ENCODE assay signal across 8 mouse cellular contexts in genomic region chr2:180709923-180710272, GRCm38 (mm10). TPM values are rescaled to one million over a fixed set of nuclear protein-coding genes. Genes with fewer than 3 reads are reported as not detected.
DNase-seq lines count a peak whose midpoint lies in the region; ATAC-seq lines count a peak whose summit lies in the region.

Gene Dido1 (minus strand): TSS chr2:180709999.
Gene Gid8 (plus strand): TSS chr2:180710117.

- H3K27me3 ChIP-seq in heart, embryonic 10.5 days (ENCODE audit: insufficient read depth, poor library complexity, severe bottlenecking) = no peaks in the 10 kb centered on the region
- no peaks in the 10 kb centered on the region for H3K27me3 ChIP-seq in kidney, embryonic 15.5 days

- peaks cover 18% of the 10 kb centered on the region for H3K4me1 ChIP-seq in heart, embryonic 10.5 days
- H3K4me1 ChIP-seq in kidney, embryonic 15.5 days = peaks cover 29% of the 10 kb centered on the region

- under 1% methylated on average over 40 of the region's 43 CpGs for whole genome bisulfite sequencing in heart, embryonic 10.5 days
- under 1% methylated on average over 42 of the region's 43 CpGs for WGBS in kidney, embryonic 15.5 days

- ATAC-seq in erythroblast, adult 5-6 weeks (replicated peaks; ENCODE audit: low FRiP score, poor library complexity, severe bottlenecking) = peak; percentile 82
- ATAC-seq in kidney, embryonic 15.5 days (replicated peaks; ENCODE audit: low FRiP score) = peak; percentile 96
- peak; percentile 93 for ATAC-seq in monocyte, adult 5-6 weeks (replicated peaks; ENCODE audit: insufficient number of reproducible peaks, low FRiP score, low TSS enrichment, poor library complexity, severe bottlenecking)

- H3K36me3 ChIP-seq in heart, embryonic 10.5 days = peaks cover 24% of the 10 kb centered on the region
- H3K36me3 ChIP-seq in kidney, embryonic 15.5 days = peaks cover 39% of the 10 kb centered on the region

- H3K9ac ChIP-seq in kidney, embryonic 15.5 days = peak within 1 kb of the TSS; percentile 100

- peak within 1 kb of the TSS; percentile 100 for H3K4me3 ChIP-seq in heart, embryonic 10.5 days
- peak within 1 kb of the TSS; percentile 100 for H3K4me3 ChIP-seq in kidney, embryonic 15.5 days (replicated peaks)

- H3K4me2 ChIP-seq in kidney, embryonic 15.5 days = peak within 1 kb of the TSS; percentile 79

- H3K9me3 ChIP-seq in heart, embryonic 10.5 days = no peaks in the 10 kb centered on the region
- H3K9me3 ChIP-seq in kidney, embryonic 15.5 days (replicated peaks) = no peaks in the 10 kb centered on the region

- peak; percentile 92 to 93 for DNase-seq in B cell, adult 2 months
- DNase-seq in brain, adult 2 months (ENCODE audit: low read depth, low spot score) = peak; percentile 99
- DNase-seq in heart, embryonic 10.5 days (ENCODE audit: low spot score) = peak; percentile 99
- peak; percentile 97 for DNase-seq in liver
- peak; percentile 94 to 96 for DNase-seq in spleen, postnatal 4 days (ENCODE audit: low spot score in 2 of 2)

- peak within 1 kb of the TSS; percentile 99 for H3K27ac ChIP-seq in heart, embryonic 10.5 days
- peak within 1 kb of the TSS; percentile 91 for H3K27ac ChIP-seq in kidney, embryonic 15.5 days

RNA-seq across cellular contexts. Expression of gene Dido1, which starts in this region (rescaled TPM):
- total RNA-seq in erythroblast, adult 5-6 weeks (2015; ENCODE audit: low replicate concordance) = 25.2 and 25.3 TPM in 2 replicates
- total RNA-seq in erythroblast, adult 5-6 weeks (2017; ENCODE audit: low replicate concordance) = 45.2 and 57.2 TPM in 2 replicates
- 23.8 and 26.0 TPM in 2 replicates for polyA plus RNA-seq in heart, embryonic 10.5 days (2016; fragmentation: Nextera tagmentation; extraction: Ambion mirVana)
- polyA plus RNA-seq in kidney, embryonic 15.5 days (2015; fragmentation: Nextera tagmentation; extraction: Ambion mirVana) = 28.4 and 29.7 TPM in 2 replicates
- total RNA-seq in monocyte, adult 5-6 weeks (2017) = 58.9 to 107 TPM (median 65.1 TPM) in 3 replicates

RNA-seq across cellular contexts. Expression of gene Gid8, which starts in this region (rescaled TPM):
- 49.8 and 77.7 TPM in 2 replicates for total RNA-seq in erythroblast, adult 5-6 weeks (2015; ENCODE audit: low replicate concordance)
- 113 and 114 TPM in 2 replicates for total RNA-seq in erythroblast, adult 5-6 weeks (2017; ENCODE audit: low replicate concordance)
- polyA plus RNA-seq in heart, embryonic 10.5 days (2016; fragmentation: Nextera tagmentation; extraction: Ambion mirVana) = 44.6 and 50.3 TPM in 2 replicates
- 55.8 TPM in 2 replicates for polyA plus RNA-seq in kidney, embryonic 15.5 days (2015; fragmentation: Nextera tagmentation; extraction: Ambion mirVana)
- total RNA-seq in monocyte, adult 5-6 weeks (2017) = 46.5 to 53.9 TPM (median 52.1 TPM) in 3 replicates

Comparison
In these comparisons a context has a peak if more than half of its experiments do, and no peak if none do; other contexts are left out.
1. Peak in every context shown above with its lines: DNase-seq, ATAC-seq, H3K4me3 ChIP-seq and H3K27ac ChIP-seq.